Mouse (Mus musculus): ENCODE results near the gene Rasgrp4. TPM values are rescaled to one million over a fixed set of nuclear protein-coding genes. Genes with fewer than 3 reads are reported as not detected.
A peak's percentile ranks its signal among the peaks of the same experiment; 100 is the strongest.

Gene Rasgrp4
- total RNA-seq, 1 experiment: 5.6 TPM

DNA sequence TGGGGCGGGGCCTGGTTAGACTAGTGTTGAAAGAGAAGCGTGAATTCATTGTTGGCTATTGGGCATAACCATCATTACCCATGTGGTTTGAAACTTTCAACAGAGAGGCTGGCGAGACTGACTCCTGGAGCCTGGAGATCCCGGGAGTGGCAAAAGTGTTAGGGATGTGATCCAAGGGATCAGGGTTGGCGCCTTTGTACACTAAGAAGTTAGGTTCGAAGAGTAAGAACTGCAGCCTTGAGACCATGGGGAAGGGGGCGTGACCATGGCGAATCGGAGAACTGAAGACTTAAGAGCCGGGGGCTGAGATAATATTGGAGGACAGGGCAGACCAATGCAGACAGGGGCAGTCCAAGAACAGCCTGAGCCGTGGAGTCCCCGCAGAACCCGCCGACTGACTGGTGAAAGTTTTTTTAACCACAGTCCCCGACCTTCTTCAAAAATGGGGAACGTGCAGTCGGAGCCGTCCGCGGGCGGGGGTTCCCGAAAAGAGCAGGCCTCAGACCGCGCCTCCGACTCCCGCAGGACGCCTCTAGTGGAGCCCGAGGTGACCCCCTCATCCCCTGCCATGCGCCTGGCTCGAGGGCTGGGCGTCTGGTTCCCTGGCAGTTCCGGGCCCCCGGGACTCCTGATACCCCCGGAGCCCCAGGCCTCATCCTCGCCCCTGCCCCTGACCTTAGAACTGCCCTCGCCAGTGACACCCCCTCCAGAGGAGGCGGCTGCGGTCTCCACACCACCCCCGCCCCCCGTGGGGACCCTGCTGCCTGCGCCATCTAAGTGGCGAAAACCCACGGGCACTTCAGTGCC is 36.3 kb downstream of the Rasgrp4 start:
- TF ChIP-seq MAFK (IDR thresholded peaks at IDR 0.05; ENCODE audit: insufficient read depth, low read depth, low read length): no peak
- DNase-seq (ENCODE audit: low read depth, low spot score): no peak
- Histone ChIP-seq H3K27ac (ENCODE audit: insufficient read depth, low read depth, low read length, poor library complexity, severe bottlenecking) (no peak overlapping the region), H3K4me1 (ENCODE audit: control insufficient read depth in 2 of 2, insufficient read depth in 2 of 2, low read length in 2 of 2, poor library complexity in 1 of 2) (peaks cover 4 to 25% of the 10 kb centered on the region in 2 experiments; a peak in 3 of 4 replicates), H3K9me3 (ENCODE audit: control insufficient read depth, insufficient read depth, low read depth, low read length) (no peaks in the 10 kb centered on the region), H3K9ac (ENCODE audit: insufficient read depth, low read depth, low read length, poor library complexity, severe bottlenecking) (peak overlapping the region; percentile 47; the same call in 1 of the 2 replicates), H3K4me3 (ENCODE audit: insufficient read depth in 1 of 2, low read depth in 1 of 2, low read length in 2 of 2, poor library complexity in 1 of 2, severe bottlenecking in 1 of 2) (peak overlapping the region; percentile 71 to 99), H3K36me3 (ENCODE audit: control insufficient read depth, insufficient read depth, low read length, poor library complexity, severe bottlenecking) (peaks cover 27% of the 10 kb centered on the region)
- in situ Hi-C loops (cut with MboI; ENCODE audit: low sequenced_read_pairs in 2 of 2, unreplicated experiment in 2 of 2): no loop called here

DNA sequence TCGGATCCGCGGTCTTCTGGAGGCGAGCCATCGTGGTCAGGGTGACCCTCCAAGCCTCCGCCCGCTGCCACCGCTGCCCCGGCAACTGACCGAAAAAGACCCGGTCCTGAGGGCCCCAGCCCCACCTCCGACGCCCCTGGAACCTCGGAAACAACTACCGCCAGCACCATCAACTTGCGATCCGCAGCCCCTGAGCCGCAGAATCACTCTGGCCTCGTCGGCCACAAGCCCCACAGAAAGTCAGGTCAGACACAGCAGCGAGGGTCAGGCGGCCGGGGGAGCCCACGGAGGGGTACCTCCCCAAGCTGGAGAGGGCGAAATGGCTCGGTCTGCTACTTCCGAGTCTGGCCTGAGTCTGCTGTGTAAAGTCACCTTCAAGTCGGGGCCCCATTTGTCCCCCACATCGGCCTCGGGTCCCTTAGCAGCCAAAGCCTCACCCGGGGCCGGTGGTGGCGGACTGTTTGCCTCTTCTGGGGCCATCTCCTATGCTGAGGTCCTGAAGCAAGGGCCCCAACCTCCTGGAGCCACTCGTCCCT is 37.0 kb downstream of the Rasgrp4 start:
- Histone ChIP-seq H3K36me3 (ENCODE audit: control insufficient read depth, insufficient read depth, low read length, poor library complexity, severe bottlenecking) (peaks cover 33% of the 10 kb centered on the region), H3K4me1 (ENCODE audit: control insufficient read depth in 2 of 2, insufficient read depth in 2 of 2, low read length in 2 of 2, poor library complexity in 1 of 2) (peaks cover 4 to 25% of the 10 kb centered on the region in 2 experiments; a peak in 3 of 4 replicates), H3K4me3 (ENCODE audit: insufficient read depth in 1 of 2, low read depth in 1 of 2, low read length in 2 of 2, poor library complexity in 1 of 2, severe bottlenecking in 1 of 2) (peak overlapping the region; percentile 35 to 99; a peak in 3 of 4 replicates), H3K9ac (ENCODE audit: insufficient read depth, low read depth, low read length, poor library complexity, severe bottlenecking) (peak overlapping the region; percentile 47; the same call in 1 of the 2 replicates), H3K9me3 (ENCODE audit: control insufficient read depth, insufficient read depth, low read depth, low read length) (no peaks in the 10 kb centered on the region), H3K27ac (ENCODE audit: insufficient read depth, low read depth, low read length, poor library complexity, severe bottlenecking) (no peak overlapping the region)
- TF ChIP-seq ZNF384 (IDR thresholded peaks at IDR 0.05; ENCODE audit: low read depth, low read length) (no peak), HCFC1 (IDR thresholded peaks at IDR 0.05; ENCODE audit: borderline replicate concordance, insufficient read depth, low read length) (no peak), CHD2 (IDR thresholded peaks at IDR 0.05; ENCODE audit: low read depth, low read length) (no peak), MAFK (IDR thresholded peaks at IDR 0.05; ENCODE audit: insufficient read depth, low read depth, low read length) (no peak), ZC3H11A (IDR thresholded peaks at IDR 0.05; ENCODE audit: borderline replicate concordance, low read depth, low read length) (no peak)
- DNase-seq (ENCODE audit: low read depth, low spot score): no peak
- in situ Hi-C loops (cut with MboI; ENCODE audit: low sequenced_read_pairs in 2 of 2, unreplicated experiment in 2 of 2): no loop called here

DNA sequence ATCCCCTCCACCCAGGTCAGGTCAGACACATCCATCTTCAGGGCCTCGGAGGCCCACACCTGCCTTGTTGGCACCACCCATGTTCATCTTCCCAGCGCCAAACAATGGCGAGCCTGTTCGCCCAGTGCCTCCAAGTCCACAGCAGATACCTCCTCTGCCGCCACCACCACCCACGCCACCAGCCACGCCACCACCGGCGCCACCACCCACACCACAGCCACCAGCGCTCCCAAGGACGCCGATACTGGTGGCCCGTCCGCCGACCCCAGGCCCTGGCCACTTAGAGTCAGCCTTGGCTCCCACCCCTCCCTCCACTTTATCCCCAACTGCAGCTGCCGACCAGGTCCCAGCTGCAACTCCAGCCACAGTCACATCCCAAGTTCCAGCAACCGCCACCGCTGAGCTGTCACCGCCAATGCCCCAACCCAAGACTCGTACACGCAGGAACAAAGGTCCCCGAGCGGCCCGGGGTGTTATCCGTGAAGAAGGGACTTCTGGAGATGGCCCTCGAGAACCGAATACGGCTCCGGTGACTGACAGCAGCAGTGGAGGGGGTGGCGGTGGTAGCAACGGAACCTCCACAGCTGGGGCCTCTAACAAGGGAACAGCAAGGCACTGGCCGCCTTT is 37.9 kb downstream of the Rasgrp4 start:
- Histone ChIP-seq H3K36me3 (ENCODE audit: control insufficient read depth, insufficient read depth, low read length, poor library complexity, severe bottlenecking) (peaks cover 37% of the 10 kb centered on the region), H3K9ac (ENCODE audit: insufficient read depth, low read depth, low read length, poor library complexity, severe bottlenecking) (no peak overlapping the region), H3K4me1 (ENCODE audit: control insufficient read depth in 2 of 2, insufficient read depth in 2 of 2, low read length in 2 of 2, poor library complexity in 1 of 2) (peaks cover 4 to 24% of the 10 kb centered on the region in 2 experiments; a peak in 3 of 4 replicates), H3K9me3 (ENCODE audit: control insufficient read depth, insufficient read depth, low read depth, low read length) (no peaks in the 10 kb centered on the region), H3K4me3 (ENCODE audit: insufficient read depth in 1 of 2, low read depth in 1 of 2, low read length in 2 of 2, poor library complexity in 1 of 2, severe bottlenecking in 1 of 2) (peak overlapping the region; percentile 26 to 39; a peak in 2 of 4 replicates), H3K27ac (ENCODE audit: insufficient read depth, low read depth, low read length, poor library complexity, severe bottlenecking) (no peak overlapping the region)
- DNase-seq (ENCODE audit: low read depth, low spot score): no peak
- in situ Hi-C loops (cut with MboI; ENCODE audit: low sequenced_read_pairs in 2 of 2, unreplicated experiment in 2 of 2): no loop called here
- TF ChIP-seq ZC3H11A (IDR thresholded peaks at IDR 0.05; ENCODE audit: borderline replicate concordance, low read depth, low read length) (no peak), HCFC1 (IDR thresholded peaks at IDR 0.05; ENCODE audit: borderline replicate concordance, insufficient read depth, low read length) (no peak), MAFK (IDR thresholded peaks at IDR 0.05; ENCODE audit: insufficient read depth, low read depth, low read length) (no peak), CHD2 (IDR thresholded peaks at IDR 0.05; ENCODE audit: low read depth, low read length) (no peak), ZNF384 (IDR thresholded peaks at IDR 0.05; ENCODE audit: low read depth, low read length) (no peak)

DNA sequence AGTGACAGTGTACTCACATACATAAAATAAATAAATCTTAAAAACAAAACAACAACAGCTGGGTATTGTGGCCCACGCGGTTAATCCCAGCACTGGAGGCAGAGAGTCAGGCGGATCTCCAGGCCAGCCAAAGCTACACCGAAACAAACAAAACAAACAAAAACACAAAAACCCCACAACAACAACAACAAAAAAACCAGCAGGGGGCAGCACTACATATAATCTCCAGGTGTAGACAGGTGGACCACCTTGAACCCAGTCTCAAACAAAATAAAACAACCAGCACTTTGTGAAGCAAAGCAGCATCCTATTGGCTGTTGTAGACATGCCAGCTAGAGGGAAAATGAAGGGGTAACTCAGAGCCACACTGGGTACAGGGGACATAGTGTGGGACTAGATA is 43.5 kb downstream of the Rasgrp4 start:
- no peak for DNase-seq (ENCODE audit: low read depth, low spot score)
- H3K9ac ChIP-seq (ENCODE audit: insufficient read depth, low read depth, low read length, poor library complexity, severe bottlenecking): no peak overlapping the region
- H3K36me3 ChIP-seq (ENCODE audit: control insufficient read depth, insufficient read depth, low read length, poor library complexity, severe bottlenecking): peaks cover 34% of the 10 kb centered on the region
- no peak overlapping the region for H3K4me3 ChIP-seq (ENCODE audit: insufficient read depth in 1 of 2, low read depth in 1 of 2, low read length in 2 of 2, poor library complexity in 1 of 2, severe bottlenecking in 1 of 2)
- peaks cover 3 to 6% of the 10 kb centered on the region in 2 experiments; a peak in 2 of 4 replicates for H3K4me1 ChIP-seq (ENCODE audit: control insufficient read depth in 2 of 2, insufficient read depth in 2 of 2, low read length in 2 of 2, poor library complexity in 1 of 2)
- in situ Hi-C loops (cut with MboI; ENCODE audit: low sequenced_read_pairs in 2 of 2, unreplicated experiment in 2 of 2): no loop called here
- no peak for TF ChIP-seq CHD2 (IDR thresholded peaks at IDR 0.05; ENCODE audit: low read depth, low read length)
- no peak for TF ChIP-seq ZNF384 (IDR thresholded peaks at IDR 0.05; ENCODE audit: low read depth, low read length)
- TF ChIP-seq MAFK (IDR thresholded peaks at IDR 0.05; ENCODE audit: insufficient read depth, low read depth, low read length): no peak
- no peak for TF ChIP-seq HCFC1 (IDR thresholded peaks at IDR 0.05; ENCODE audit: borderline replicate concordance, insufficient read depth, low read length)
- no peak for TF ChIP-seq ZC3H11A (IDR thresholded peaks at IDR 0.05; ENCODE audit: borderline replicate concordance, low read depth, low read length)
- no peaks in the 10 kb centered on the region for H3K9me3 ChIP-seq (ENCODE audit: control insufficient read depth, insufficient read depth, low read depth, low read length)
- H3K27ac ChIP-seq (ENCODE audit: insufficient read depth, low read depth, low read length, poor library complexity, severe bottlenecking): no peak overlapping the region
